Mouse (Mus musculus): Measurements from ENCODE around the gene Fcrl6.

Fcrl6 gene

GRCm38 (mm10) chr1:172612745-172613144 lies 10.4 kb upstream of the Fcrl6 start:
- DNase-seq: no peak

- DNase-seq: no peak
Observed at GRCm38 (mm10) chr1:172611304-172611703, 9.0 kb upstream of the Fcrl6 start.

- DNase-seq: peak in 1 of 2 experiments; percentile 72
Observed at GRCm38 (mm10) chr1:172594495-172594894, 7.9 kb downstream of the Fcrl6 start.

GRCm38 (mm10) chr1:172593956-172594355 lies 8.4 kb downstream of the Fcrl6 start:
- DNase-seq: no peak

- DNase-seq: no peak
Observed at GRCm38 (mm10) chr1:172593321-172593720, 9.0 kb downstream of the Fcrl6 start.

- peak in 1 of 2 experiments; percentile 47 for DNase-seq
Observed at GRCm38 (mm10) chr1:172590385-172590784, 12.0 kb downstream of the Fcrl6 start, which contains the start of gene Slamf8. Gene Slamf8, minus strand, starts transcription at chr1:172590568.

- no peak for DNase-seq
Observed at GRCm38 (mm10) chr1:172585612-172586567, 16.5 kb downstream of the Fcrl6 start.

GRCm38 (mm10) chr1:172585026-172585425 lies 17.3 kb downstream of the Fcrl6 start:
- DNase-seq: no peak

- no peak for DNase-seq
Observed at GRCm38 (mm10) chr1:172584271-172584670, 18.1 kb downstream of the Fcrl6 start.

- DNase-seq: no peak
Observed at GRCm38 (mm10) chr1:172582436-172582835, 19.9 kb downstream of the Fcrl6 start.

GRCm38 (mm10) chr1:172580116-172580515 lies 22.2 kb downstream of the Fcrl6 start:
- DNase-seq: no peak

- no peak for DNase-seq
Observed at GRCm38 (mm10) chr1:172567758-172568157, 34.6 kb downstream of the Fcrl6 start.

- no peak for DNase-seq
Observed at GRCm38 (mm10) chr1:172566131-172566530, 36.2 kb downstream of the Fcrl6 start.

- DNase-seq: no peak
Observed at GRCm38 (mm10) chr1:172563465-172563828, 38.9 kb downstream of the Fcrl6 start.

GRCm38 (mm10) chr1:172562641-172563464 lies 39.5 kb downstream of the Fcrl6 start:
- DNase-seq: peak; percentile 78 to 89

- no peak for DNase-seq
Observed at GRCm38 (mm10) chr1:172555638-172556037, 46.7 kb downstream of the Fcrl6 start, which contains the start of gene Vsig8. Gene Vsig8, plus strand, starts transcription at chr1:172555938.

- DNase-seq: peak; percentile 43 to 58
Observed at GRCm38 (mm10) chr1:172552623-172553022, 49.7 kb downstream of the Fcrl6 start.

- DNase-seq: no peak
Observed at GRCm38 (mm10) chr1:172551009-172551408, 51.3 kb downstream of the Fcrl6 start.

GRCm38 (mm10) chr1:172550551-172550951 lies 51.8 kb downstream of the Fcrl6 start:
- peak; percentile 64 to 79 for DNase-seq

- no peak for DNase-seq
Observed at GRCm38 (mm10) chr1:172549717-172550116, 52.6 kb downstream of the Fcrl6 start.

- DNase-seq: peak in 1 of 2 experiments; percentile 54
Observed at GRCm38 (mm10) chr1:172549314-172549713, 53.0 kb downstream of the Fcrl6 start.

- DNase-seq: no peak
Observed at GRCm38 (mm10) chr1:172548501-172548900, 53.9 kb downstream of the Fcrl6 start.
